Mouse (Mus musculus) cerebral cortex, adult 2 months (tissue): ENCODE results near the gene Lamc3.

Experiments used
- WGBS: fragments of 180-500 bp; shearing (Covaris S2); methylation state at CpG from one replicate; pipeline ENCODE4 v1.1.7; 2018; 5-methylcytosine and 5-hydroxymethylcytosine counted together

Gene Lamc3

GRCm38 (mm10) chr2:31876446-31876845 lies 10.6 kb upstream of the Lamc3 start:
- 20% methylated on average over 12 of the region's 12 CpGs for WGBS

GRCm38 (mm10) chr2:31878610-31879009 lies 8.5 kb upstream of the Lamc3 start:
- 86% methylated on average over 17 of the region's 17 CpGs for WGBS

GRCm38 (mm10) chr2:31880868-31881267 lies 6.2 kb upstream of the Lamc3 start:
- WGBS: 39% methylated on average over 14 of the region's 14 CpGs

- whole genome bisulfite sequencing: 64% methylated on average over 4 of the region's 4 CpGs
Observed at GRCm38 (mm10) chr2:31883061-31883460, 4.0 kb upstream of the Lamc3 start.

- 47% methylated on average over 6 of the region's 6 CpGs for WGBS
Observed at GRCm38 (mm10) chr2:31884806-31885205, 2.3 kb upstream of the Lamc3 start.

GRCm38 (mm10) chr2:31888871-31889270 lies 1.8 kb downstream of the Lamc3 start:
- 46% methylated on average over 1 of the region's 1 CpGs for WGBS

GRCm38 (mm10) chr2:31891219-31891618 lies 4.1 kb downstream of the Lamc3 start:
- 77% methylated on average over 2 of the region's 2 CpGs for WGBS

GRCm38 (mm10) chr2:31893110-31893669 lies 6.1 kb downstream of the Lamc3 start:
- WGBS: 70% methylated on average over 10 of the region's 10 CpGs

- WGBS: 34% methylated on average over 13 of the region's 13 CpGs
Observed at GRCm38 (mm10) chr2:31894221-31894870, 7.3 kb downstream of the Lamc3 start.

- WGBS: 72% methylated on average over 4 of the region's 4 CpGs
Observed at GRCm38 (mm10) chr2:31900932-31901331, 13.8 kb downstream of the Lamc3 start.

GRCm38 (mm10) chr2:31901659-31902362 lies 14.7 kb downstream of the Lamc3 start:
- WGBS: 64% methylated on average over 4 of the region's 4 CpGs

- 35% methylated on average over 6 of the region's 6 CpGs for WGBS
Observed at GRCm38 (mm10) chr2:31904089-31904488, 17.0 kb downstream of the Lamc3 start.

- 35% methylated on average over 8 of the region's 8 CpGs for WGBS
Observed at GRCm38 (mm10) chr2:31904622-31905021, 17.5 kb downstream of the Lamc3 start.

- WGBS: 56% methylated on average over 9 of the region's 9 CpGs
Observed at GRCm38 (mm10) chr2:31905682-31906081, 18.6 kb downstream of the Lamc3 start.

GRCm38 (mm10) chr2:31906407-31906806 lies 19.3 kb downstream of the Lamc3 start:
- WGBS: 58% methylated on average over 9 of the region's 9 CpGs

- 83% methylated on average over 4 of the region's 4 CpGs for WGBS
Observed at GRCm38 (mm10) chr2:31912575-31912974, 25.5 kb downstream of the Lamc3 start.

GRCm38 (mm10) chr2:31915112-31915511 lies 28.0 kb downstream of the Lamc3 start:
- 23% methylated on average over 4 of the region's 4 CpGs for WGBS

- WGBS: 35% methylated on average over 4 of the region's 4 CpGs
Observed at GRCm38 (mm10) chr2:31917636-31918035, 30.5 kb downstream of the Lamc3 start.

- WGBS: 80% methylated on average over 4 of the region's 4 CpGs
Observed at GRCm38 (mm10) chr2:31923645-31924044, 36.6 kb downstream of the Lamc3 start.

- WGBS: 60% methylated on average over 9 of the region's 9 CpGs
Observed at GRCm38 (mm10) chr2:31924811-31925210, 37.7 kb downstream of the Lamc3 start.

- WGBS: 63% methylated on average over 4 of the region's 4 CpGs
Observed at GRCm38 (mm10) chr2:31925936-31926335, 38.8 kb downstream of the Lamc3 start.

GRCm38 (mm10) chr2:31929664-31930063 lies 42.6 kb downstream of the Lamc3 start:
- 81% methylated on average over 3 of the region's 3 CpGs for WGBS

- 69% methylated on average over 4 of the region's 4 CpGs for WGBS
Observed at GRCm38 (mm10) chr2:31934551-31934950, 47.5 kb downstream of the Lamc3 start.
